ENCODE assay signal across 8 mouse cellular contexts in genomic region chr13:36726951-36727778, GRCm38 (mm10). TPM values are rescaled to one million over a fixed set of nuclear protein-coding genes. Genes with fewer than 3 reads are reported as not detected.
DNase-seq lines count a peak whose midpoint lies in the region; ATAC-seq lines count a peak whose summit lies in the region.

No protein-coding gene starts in this region.

- no peak overlapping the region for H3K9ac ChIP-seq in kidney, embryonic 16.5 days (replicated peaks; ENCODE audit: low read length)
- H3K9ac ChIP-seq in forebrain, embryonic 16.5 days (replicated peaks; ENCODE audit: low read depth, low read length), result peak overlapping the region; percentile 70
- peak overlapping the region; percentile 70 for H3K9ac ChIP-seq in midbrain, embryonic 12.5 days (replicated peaks)

- under 1% methylated on average over 34 of the region's 34 CpGs for WGBS in kidney, embryonic 16.5 days
- WGBS in forebrain, embryonic 16.5 days, result under 1% methylated on average over 34 of the region's 34 CpGs
- under 1% methylated on average over 33 of the region's 34 CpGs for WGBS in midbrain, embryonic 12.5 days

- H3K4me2 ChIP-seq in kidney, embryonic 16.5 days (replicated peaks; ENCODE audit: low read depth, low read length), result peak overlapping the region; percentile 47
- H3K4me2 ChIP-seq in forebrain, embryonic 16.5 days (ENCODE audit: low read length), result peak overlapping the region; percentile 62
- peak overlapping the region; percentile 51 for H3K4me2 ChIP-seq in midbrain, embryonic 12.5 days (replicated peaks)

- peak overlapping the region; percentile 31 for H3K4me3 ChIP-seq in kidney, embryonic 16.5 days (ENCODE audit: low read length)
- H3K4me3 ChIP-seq in forebrain, embryonic 16.5 days (replicated peaks; ENCODE audit: low read length), result peak overlapping the region; percentile 44
- H3K4me3 ChIP-seq in midbrain, embryonic 12.5 days, result peak overlapping the region; percentile 44

- no peak for DNase-seq in kidney, adult 9 months
- peak; percentile 68 for DNase-seq in cerebellum, adult 11 months
- peak; percentile 70 to 72 for DNase-seq in layer of hippocampus, postnatal 14 days (ENCODE audit: low spot score in 2 of 2)
- DNase-seq in telencephalon, adult 2 months (ENCODE audit: low read depth, low spot score), result peak; percentile 83
- no peak for DNase-seq in B cell, adult 2 months

- peaks cover 95% of the 10 kb centered on the region for H3K27me3 ChIP-seq in kidney, embryonic 16.5 days (ENCODE audit: insufficient read depth, low read length)
- H3K27me3 ChIP-seq in forebrain, embryonic 16.5 days (replicated peaks; ENCODE audit: control insufficient read depth, insufficient read depth, low read length), result peaks cover 20% of the 10 kb centered on the region
- peaks cover 92% of the 10 kb centered on the region for H3K27me3 ChIP-seq in midbrain, embryonic 12.5 days

- no peak overlapping the region for H3K27ac ChIP-seq in kidney, embryonic 16.5 days (ENCODE audit: low read length)
- H3K27ac ChIP-seq in forebrain, embryonic 16.5 days (ENCODE audit: low read length), result peak overlapping the region; percentile 98
- H3K27ac ChIP-seq in midbrain, embryonic 12.5 days (replicated peaks), result peak overlapping the region; percentile 92

- ATAC-seq in kidney, embryonic 16.5 days (ENCODE audit: low FRiP score, low TSS enrichment), result 0 out of 2 replicates have a peak, but pooled peaks have one; percentile 2
- peak; percentile 75 for ATAC-seq in forebrain, embryonic 16.5 days
- peak; percentile 42 for ATAC-seq in midbrain, embryonic 12.5 days (ENCODE audit: low FRiP score, low read depth)

- H3K4me1 ChIP-seq in kidney, embryonic 16.5 days (ENCODE audit: insufficient read depth, low read length), result peaks cover 24% of the 10 kb centered on the region
- H3K4me1 ChIP-seq in forebrain, embryonic 16.5 days (replicated peaks; ENCODE audit: control insufficient read depth, insufficient read depth, low read length), result peaks cover 49% of the 10 kb centered on the region
- H3K4me1 ChIP-seq in midbrain, embryonic 12.5 days, result peaks cover 40% of the 10 kb centered on the region

- H3K36me3 ChIP-seq in kidney, embryonic 16.5 days (ENCODE audit: insufficient read depth, low read length), result no peaks in the 10 kb centered on the region
- no peaks in the 10 kb centered on the region for H3K36me3 ChIP-seq in forebrain, embryonic 16.5 days (ENCODE audit: control insufficient read depth, insufficient read depth)
- no peaks in the 10 kb centered on the region for H3K36me3 ChIP-seq in midbrain, embryonic 12.5 days

- no peaks in the 10 kb centered on the region; the same call in 1 of the 2 replicates for H3K9me3 ChIP-seq in kidney, embryonic 16.5 days (ENCODE audit: low read length)
- H3K9me3 ChIP-seq in forebrain, embryonic 16.5 days (ENCODE audit: control insufficient read depth, low read length), result no peaks in the 10 kb centered on the region
- no peaks in the 10 kb centered on the region for H3K9me3 ChIP-seq in midbrain, embryonic 12.5 days

RNA-seq across cellular contexts. Expression of gene Nrn1, which starts 7.8 kb away (rescaled TPM):
- polyA plus RNA-seq in kidney, embryonic 16.5 days (2015; fragmentation: Nextera tagmentation; extraction: Ambion mirVana), result 0.39 and 1.1 TPM in 2 replicates
- 51.0 and 51.3 TPM in 2 replicates for polyA plus RNA-seq in forebrain, embryonic 16.5 days (2015; fragmentation: Nextera tagmentation; extraction: Ambion mirVana)
- total RNA-seq in layer of hippocampus, postnatal 14 days (2021), result 100 to 1,000 TPM; 243 to 245 TPM
- 61.5 and 71.1 TPM in 2 replicates for polyA plus RNA-seq in midbrain, embryonic 12.5 days (2016; fragmentation: Nextera tagmentation; extraction: Ambion mirVana)

Comparison
In these comparisons a context has a peak if more than half of its experiments do, and no peak if none do; other contexts are left out.
1. ATAC-seq: peak in every context shown above with its lines; median percentile 75 in forebrain, embryonic 16.5 days; 42 in midbrain, embryonic 12.5 days; 2 in kidney, embryonic 16.5 days.
2. DNase-seq: peak in cerebellum, adult 11 months (single experiment), layer of hippocampus, postnatal 14 days (2 of 2) and telencephalon, adult 2 months (single experiment); none in kidney, adult 9 months (single experiment) and B cell, adult 2 months (0 of 2).
3. RNA of gene Nrn1, which starts 7.8 kb away (polyA plus RNA-seq): 61.5 to 71.1 TPM in midbrain, embryonic 12.5 days and 51.0 to 51.3 TPM in forebrain, embryonic 16.5 days; 0.39 to 1.1 TPM in kidney, embryonic 16.5 days; every median in the first group is over 10 times any median in the second.
4. Peak in every context shown above with its lines, with median percentiles within 50 percentile points of each other: H3K4me2 ChIP-seq and H3K4me3 ChIP-seq.